8 mouse cellular contexts compared by ENCODE assay signal in genomic region chr2:164389020-164389419, GRCm38 (mm10). TPM values are rescaled to one million over a fixed set of nuclear protein-coding genes. Genes with fewer than 3 reads are reported as not detected.
DNase-seq lines count a peak whose midpoint lies in the region; ATAC-seq and TF ChIP-seq lines count a peak whose summit lies in the region.

Gene Slpi, minus strand, starts transcription at chr2:164389095.

- peak within 1 kb of the TSS; percentile 56 for H3K4me3 ChIP-seq in lung, embryonic 16.5 days (ENCODE audit: low read length)
- H3K4me3 ChIP-seq in forebrain, embryonic 15.5 days: peak within 1 kb of the TSS; percentile 48
- peak within 1 kb of the TSS; percentile 51 for H3K4me3 ChIP-seq in left cerebral cortex, adult 2 months
- H3K4me3 ChIP-seq in midbrain, embryonic 16.5 days (ENCODE audit: low read depth, low read length): peak within 1 kb of the TSS; percentile 56

- H3K27me3 ChIP-seq in lung, embryonic 16.5 days (ENCODE audit: control insufficient read depth, insufficient read depth, low read depth, low read length): no peaks in the 10 kb centered on the region
- H3K27me3 ChIP-seq in forebrain, embryonic 15.5 days: no peaks in the 10 kb centered on the region; the same call in 1 of the 2 replicates
- peaks cover 8% of the 10 kb centered on the region for H3K27me3 ChIP-seq in midbrain, embryonic 16.5 days (ENCODE audit: control insufficient read depth, insufficient read depth, low read depth, low read length)

- ATAC-seq in lung, embryonic 16.5 days (ENCODE audit: low read depth): peak; percentile 80
- peak; percentile 57 for ATAC-seq in forebrain, embryonic 15.5 days (replicated peaks)
- ATAC-seq in midbrain, embryonic 16.5 days: peak; percentile 77

- peak within 1 kb of the TSS; percentile 69 for H3K9ac ChIP-seq in lung, embryonic 16.5 days (ENCODE audit: low read length)
- peak within 1 kb of the TSS; percentile 41 for H3K9ac ChIP-seq in forebrain, embryonic 15.5 days (replicated peaks)
- H3K9ac ChIP-seq in midbrain, embryonic 16.5 days (ENCODE audit: low read depth, low read length): peak within 1 kb of the TSS; percentile 71

- no peak for DNase-seq in adrenal gland, postnatal 36 days
- no peak for DNase-seq in adrenal gland, postnatal 25 days
- no peak for DNase-seq in lung, postnatal 25 days (ENCODE audit: low spot score)
- DNase-seq in left cerebral cortex, adult 2 months (ENCODE audit: extremely low spot score in 1 of 2, low spot score in 2 of 2): peak in 1 of 2 experiments; percentile 62
- no peak for DNase-seq in urinary bladder, postnatal 14 days (ENCODE audit: low spot score)

- H3K27ac ChIP-seq in lung, embryonic 16.5 days (ENCODE audit: low read length): peak within 1 kb of the TSS; percentile 51
- no peak within 1 kb of the TSS for H3K27ac ChIP-seq in forebrain, embryonic 15.5 days (replicated peaks)
- H3K27ac ChIP-seq in left cerebral cortex, adult 2 months: peak within 1 kb of the TSS; percentile 70
- peak within 1 kb of the TSS; percentile 43; the same call in 1 of the 2 replicates for H3K27ac ChIP-seq in midbrain, embryonic 16.5 days (ENCODE audit: low read length)

- no peaks in the 10 kb centered on the region for H3K9me3 ChIP-seq in lung, embryonic 16.5 days (ENCODE audit: control insufficient read depth, low read length)
- no peaks in the 10 kb centered on the region for H3K9me3 ChIP-seq in forebrain, embryonic 15.5 days
- no peaks in the 10 kb centered on the region for H3K9me3 ChIP-seq in midbrain, embryonic 16.5 days (replicated peaks; ENCODE audit: control insufficient read depth, low read length, poor library complexity, severe bottlenecking)

- H3K36me3 ChIP-seq in lung, embryonic 16.5 days (ENCODE audit: control insufficient read depth, insufficient read depth, low read length): no peaks in the 10 kb centered on the region
- no peaks in the 10 kb centered on the region for H3K36me3 ChIP-seq in forebrain, embryonic 15.5 days
- no peaks in the 10 kb centered on the region for H3K36me3 ChIP-seq in midbrain, embryonic 16.5 days (ENCODE audit: control insufficient read depth, insufficient read depth, low read length)

- 1% methylated on average over 17 of the region's 17 CpGs for WGBS in lung, embryonic 16.5 days
- WGBS in forebrain, embryonic 15.5 days: 0% methylated on average over 17 of the region's 17 CpGs
- 1% methylated on average over 17 of the region's 17 CpGs for WGBS in midbrain, embryonic 16.5 days

- TF ChIP-seq CTCF in left cerebral cortex, adult 2 months (IDR thresholded peaks at IDR 0.05): no peak

- H3K4me2 ChIP-seq in lung, embryonic 16.5 days (ENCODE audit: low read depth, low read length): peak within 1 kb of the TSS; percentile 91
- peak within 1 kb of the TSS; percentile 65 for H3K4me2 ChIP-seq in forebrain, embryonic 15.5 days (replicated peaks)
- H3K4me2 ChIP-seq in midbrain, embryonic 16.5 days (ENCODE audit: low read length): peak within 1 kb of the TSS; percentile 73

- H3K4me1 ChIP-seq in lung, embryonic 16.5 days (replicated peaks; ENCODE audit: control insufficient read depth, insufficient read depth, low read length): peaks cover 22% of the 10 kb centered on the region
- peaks cover 19% of the 10 kb centered on the region for H3K4me1 ChIP-seq in forebrain, embryonic 15.5 days
- peaks cover 2% of the 10 kb centered on the region; the same call in 1 of the 2 replicates for H3K4me1 ChIP-seq in midbrain, embryonic 16.5 days (ENCODE audit: control insufficient read depth, insufficient read depth, low read length)

- intact Hi-C loops in left cerebral cortex, adult 2 months (cut with DNase I): loop anchor here (2.0 to 5.0 kb wide), 3 partner anchors 254 to 287 kb away; no protein-coding TSS in a partner anchor

RNA-seq across cellular contexts. Expression of gene Slpi, which starts in this region (rescaled TPM):
- 10 to 100 TPM; 17.0 to 18.0 TPM for total RNA-seq in adrenal gland, postnatal 36 days (2021)
- 5.2 and 7.9 TPM in 2 replicates for total RNA-seq in adrenal gland, postnatal 25 days (2021)
- polyA plus RNA-seq in lung, embryonic 16.5 days (2015; fragmentation: Nextera tagmentation; extraction: Ambion mirVana): 1.8 and 2.8 TPM in 2 replicates
- polyA plus RNA-seq in forebrain, embryonic 15.5 days (2015; fragmentation: Nextera tagmentation; extraction: Ambion mirVana): 0.29 TPM in 1 of 2 replicates, not detected in the other
- not detected for total RNA-seq in left cerebral cortex, adult 2 months (2021)
- polyA plus RNA-seq in midbrain, embryonic 16.5 days (2015; fragmentation: Nextera tagmentation; extraction: Ambion mirVana): not detected in 2 replicates

Comparison
In these comparisons a context has a peak if more than half of its experiments do, and no peak if none do; other contexts are left out.
1. Peak in ATAC-seq, H3K4me3 ChIP-seq, H3K9ac ChIP-seq and H3K4me2 ChIP-seq in forebrain, embryonic 15.5 days; RNA of the gene not detected or under 1 TPM.
2. Peak in ATAC-seq, H3K4me3 ChIP-seq, H3K27ac ChIP-seq, H3K9ac ChIP-seq and H3K4me2 ChIP-seq in midbrain, embryonic 16.5 days; RNA of the gene not detected or under 1 TPM.